Mouse (Mus musculus): ENCODE results near the gene Dpp7.
A peak's percentile ranks its signal among the peaks of the same experiment; 100 is the strongest.

Dpp7 gene

DNA sequence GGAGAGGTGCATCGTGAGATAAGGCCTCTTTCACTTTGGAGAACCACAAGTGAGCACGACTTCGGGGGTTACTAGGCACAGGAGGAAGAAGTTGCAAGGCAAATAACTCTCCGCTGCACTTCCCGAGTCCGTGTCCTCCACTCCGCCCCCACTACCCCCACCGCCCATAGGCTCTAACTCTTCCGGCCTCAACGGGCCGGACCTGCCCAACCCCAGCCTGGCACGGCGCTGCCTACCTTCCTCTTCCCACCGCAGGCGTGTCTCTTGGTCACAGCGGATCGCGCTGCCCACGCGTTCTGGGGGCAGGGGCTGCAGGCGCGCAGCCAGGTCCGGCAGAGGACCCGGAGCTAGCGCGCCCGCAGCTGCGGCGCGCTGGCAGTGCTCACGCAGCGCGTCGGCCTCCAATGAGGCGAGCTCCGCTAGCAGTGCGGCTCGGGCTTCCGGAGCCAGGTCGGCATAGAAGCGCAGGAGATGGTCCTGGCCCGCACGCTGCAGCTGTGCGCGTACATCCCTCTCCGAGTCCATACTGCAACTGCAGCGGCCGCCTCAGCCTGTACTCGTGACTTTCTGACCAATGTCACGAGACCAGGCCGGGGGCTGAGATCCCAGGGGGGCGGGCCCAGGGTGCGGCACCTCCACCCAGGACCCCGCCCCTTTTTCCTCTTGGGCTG is 9.1 kb upstream of the Dpp7 start, which contains the start of gene Uap1l1:
Gene Uap1l1, minus strand, starts transcription at position 592 of the 671 bp plus-strand sequence.
- peak; percentile 23 for DNase-seq (ENCODE audit: low read depth, low spot score)

DNA sequence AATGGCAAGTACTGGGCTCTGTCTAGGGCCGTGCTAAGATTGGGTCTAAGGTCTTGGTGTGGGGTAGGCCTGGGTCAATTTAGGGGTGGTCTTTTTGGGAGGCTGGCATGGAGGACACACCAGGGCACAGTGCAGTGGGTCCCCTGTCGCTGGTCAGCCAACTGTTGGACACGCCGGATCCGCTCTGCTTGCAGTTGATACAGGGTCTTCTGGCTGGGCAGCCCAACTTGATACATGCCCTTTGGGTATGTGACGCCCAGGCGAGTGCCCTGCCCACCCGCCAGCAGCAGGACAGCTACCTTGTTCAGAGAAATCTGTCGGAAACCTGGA is 8.6 kb upstream of the Dpp7 start:
- no peak for DNase-seq (ENCODE audit: low read depth, low spot score)

- no peak for DNase-seq (ENCODE audit: low read depth, low spot score)
Measured at GRCm38 (mm10) chr2:25364313-25364712, 8.2 kb upstream of the Dpp7 start.

DNA sequence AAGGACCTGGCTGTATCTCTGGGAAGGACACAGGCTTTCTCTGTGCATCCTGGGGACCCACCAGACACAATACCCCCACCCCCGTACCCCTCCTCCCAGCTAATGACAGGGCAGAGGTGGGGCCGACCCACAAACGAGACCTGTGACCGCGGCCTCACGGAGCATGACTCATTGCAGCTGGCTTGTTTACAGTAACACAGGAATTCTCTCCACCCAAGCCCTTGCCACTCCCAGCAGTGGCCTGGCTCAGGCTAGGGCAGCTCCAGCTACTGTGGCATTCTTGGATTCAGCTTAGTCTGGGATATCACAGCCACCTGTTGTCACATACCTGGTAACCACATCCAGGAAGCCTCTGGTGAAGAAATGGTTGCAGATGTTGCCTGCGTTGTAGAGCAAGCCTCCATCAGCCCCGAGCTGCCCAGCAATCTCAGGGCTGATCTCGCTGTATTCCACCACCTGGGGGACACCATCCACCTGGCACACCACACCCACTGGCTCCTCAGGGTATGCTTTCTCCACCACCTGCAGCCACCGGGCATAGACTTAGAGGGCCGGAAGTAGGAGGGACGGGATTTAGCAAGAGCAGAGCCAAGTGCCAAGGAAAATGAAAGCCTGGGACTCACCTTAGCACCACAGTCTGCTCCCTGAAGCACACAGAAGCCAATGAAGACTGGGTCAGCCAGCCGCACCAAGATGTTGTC is 7.5 kb upstream of the Dpp7 start:
- no peak for DNase-seq (ENCODE audit: low read depth, low spot score)

- no peak for DNase-seq (ENCODE audit: low read depth, low spot score)
Measured at GRCm38 (mm10) chr2:25359848-25360247, 3.7 kb upstream of the Dpp7 start.

DNA sequence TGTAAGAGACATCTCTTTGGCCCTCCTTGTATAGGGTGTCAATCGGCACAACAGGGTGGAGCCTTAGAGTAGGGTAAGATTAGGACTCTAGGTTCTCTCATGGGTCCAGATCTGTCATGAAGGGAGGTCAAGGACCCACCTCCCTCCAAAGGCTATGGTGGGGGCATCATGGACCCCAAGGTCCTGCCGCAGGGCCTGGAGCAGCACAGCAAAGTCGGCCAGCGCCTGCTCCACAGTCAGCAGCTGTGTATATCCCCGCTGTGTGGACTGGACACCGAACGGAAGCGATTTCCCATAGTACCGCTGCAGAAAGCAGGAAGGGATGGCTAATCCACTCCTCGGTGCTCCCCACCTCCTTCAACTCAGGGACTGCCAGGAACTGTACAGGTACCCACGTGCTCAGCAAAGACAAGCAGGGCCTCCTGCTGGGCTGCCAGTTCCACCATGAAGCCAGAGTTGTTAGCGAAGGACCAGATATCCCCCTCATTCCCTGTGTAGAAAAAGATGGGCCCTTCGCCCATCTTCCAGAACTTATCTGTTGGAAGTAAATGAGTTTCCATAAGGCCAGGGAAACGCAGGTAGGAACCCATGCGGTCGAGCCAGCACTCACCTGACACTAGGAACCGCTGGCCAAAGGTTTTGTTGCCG is 616 bp downstream of the Dpp7 start:
- DNase-seq (ENCODE audit: low read depth, low spot score) = no peak

DNA sequence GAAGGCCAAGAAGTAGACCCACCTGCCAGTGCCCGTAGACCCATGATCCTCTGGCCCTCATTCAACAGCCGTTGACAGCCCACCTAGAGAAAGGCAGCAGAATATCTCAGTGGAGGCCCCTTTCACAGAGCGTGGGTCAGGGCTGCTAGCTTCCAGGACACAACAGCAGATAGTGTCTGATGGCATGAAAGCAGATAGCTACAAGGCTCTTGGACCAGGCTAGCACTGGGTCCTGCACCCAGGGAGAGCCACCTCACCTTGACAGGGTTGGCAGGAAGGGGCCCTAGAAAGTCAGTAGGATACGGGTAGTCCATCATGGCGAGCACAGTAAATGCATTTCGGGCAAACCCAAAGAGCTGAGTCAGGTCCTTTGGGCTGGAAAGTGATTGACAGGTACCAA is 1.9 kb downstream of the Dpp7 start:
- DNase-seq (ENCODE audit: low read depth, low spot score) = no peak

GRCm38 (mm10) chr2:25350701-25351100 is 5.5 kb downstream of the Dpp7 start:
- DNase-seq (ENCODE audit: low read depth, low spot score) = no peak

DNA sequence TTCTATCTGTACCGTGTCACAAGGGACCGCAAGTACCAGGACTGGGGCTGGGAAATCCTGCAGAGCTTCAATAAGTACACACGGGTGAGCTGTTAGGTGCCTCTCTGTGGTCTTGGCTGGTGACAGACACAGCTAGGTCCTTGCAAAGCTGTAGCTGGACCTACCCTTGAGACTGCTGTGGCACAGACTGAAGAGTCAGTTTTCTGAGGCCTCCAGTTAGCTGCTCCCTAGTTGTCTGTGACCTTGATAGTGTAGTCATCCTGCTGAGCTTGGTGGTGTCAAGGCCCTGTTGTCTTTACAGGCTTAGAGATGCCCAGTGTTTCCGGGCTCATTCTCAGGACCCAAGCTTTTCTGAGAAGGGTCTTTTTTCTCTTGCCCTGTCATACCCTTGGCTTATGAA is 6.7 kb downstream of the Dpp7 start:
- DNase-seq (ENCODE audit: low read depth, low spot score) = no peak

DNA sequence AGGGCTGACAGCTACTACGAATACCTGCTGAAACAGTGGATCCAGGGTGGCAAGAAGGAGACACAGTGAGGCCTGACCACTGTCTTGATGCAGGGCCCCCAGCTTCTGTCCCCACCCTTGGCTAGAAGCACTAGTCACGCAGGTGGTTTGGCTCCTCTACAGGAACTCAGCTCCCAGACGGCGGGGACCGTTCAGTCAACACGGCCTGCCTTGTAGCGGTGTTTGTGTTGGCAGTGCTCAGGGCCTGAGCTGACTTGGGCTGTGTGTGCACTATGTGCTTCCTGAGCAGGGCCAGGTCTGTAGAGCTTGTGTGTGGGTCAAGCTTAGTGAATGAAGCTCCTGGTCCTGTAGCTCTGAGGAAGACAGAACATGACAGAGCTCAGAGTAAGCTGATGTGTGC is 8.0 kb downstream of the Dpp7 start:
- no peak for DNase-seq (ENCODE audit: low read depth, low spot score)

- no peak for DNase-seq (ENCODE audit: low read depth, low spot score)
Measured at GRCm38 (mm10) chr2:25338303-25338702, 17.9 kb downstream of the Dpp7 start.

DNA sequence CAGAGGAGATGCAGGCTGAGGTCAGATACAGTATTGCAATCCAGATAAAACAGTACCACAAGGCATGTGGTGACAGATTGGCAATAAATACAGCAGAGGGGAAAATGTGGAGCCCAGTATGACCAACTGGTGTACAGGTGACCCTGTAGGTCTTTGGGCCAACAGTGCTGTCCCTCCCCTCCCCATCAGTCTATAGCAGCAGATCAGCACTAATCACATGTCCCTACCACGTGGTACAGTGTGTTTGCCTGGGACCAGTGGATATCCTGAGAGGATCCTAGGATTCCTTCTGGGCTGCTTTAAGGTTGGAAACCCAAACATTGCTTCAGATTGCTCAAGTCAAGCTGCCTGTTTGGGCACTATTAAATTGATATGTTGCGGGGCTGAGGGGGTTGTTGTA is 22.6 kb downstream of the Dpp7 start:
- DNase-seq (ENCODE audit: low read depth, low spot score) = no peak

DNA sequence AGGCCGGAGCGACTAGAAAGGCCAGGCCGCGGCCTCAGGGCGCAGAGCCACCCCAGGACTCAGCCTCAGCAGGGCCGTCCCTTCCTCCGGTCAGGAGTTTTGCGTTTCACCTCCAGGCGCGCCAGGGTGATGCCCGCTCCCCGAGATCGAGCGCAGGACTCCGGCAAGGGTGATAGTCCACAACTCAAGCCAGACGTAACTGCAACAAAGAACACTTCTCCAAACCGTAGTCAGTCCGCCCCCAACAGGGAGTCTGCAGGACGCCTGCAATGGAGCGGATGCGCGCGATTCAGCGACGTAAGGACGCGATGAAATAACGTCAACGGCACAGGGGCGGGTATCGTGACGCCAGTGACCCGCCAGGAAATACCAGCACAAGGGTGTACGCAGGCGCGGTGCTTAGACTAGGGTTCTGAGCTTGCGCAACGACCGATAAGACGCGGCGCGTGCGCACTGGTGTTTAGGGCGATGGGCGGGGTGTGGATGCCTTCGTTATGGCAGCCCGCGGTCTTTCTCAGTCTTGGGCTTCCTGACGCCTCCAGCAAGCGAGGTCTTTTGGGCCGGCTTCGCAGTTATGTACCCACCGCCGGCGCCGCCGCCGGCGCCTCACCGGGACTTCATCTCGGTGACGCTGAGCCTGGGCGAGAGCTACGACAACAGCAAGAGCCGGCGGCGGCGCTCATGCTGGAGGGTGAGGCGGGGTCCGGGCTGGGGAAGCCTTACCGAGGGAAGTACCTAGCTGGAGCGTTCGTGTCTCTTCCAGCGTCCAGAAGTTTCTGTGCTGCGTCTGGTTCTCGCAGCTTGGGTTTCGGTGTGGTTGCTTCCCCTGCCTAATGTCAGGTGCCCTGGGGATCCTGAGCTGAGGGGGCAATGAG is 23.6 kb downstream of the Dpp7 start, which contains the start of gene Man1b1:
Gene Man1b1, plus strand, starts transcription at position 53 of the 875 bp plus-strand sequence.
- DNase-seq (ENCODE audit: low read depth, low spot score) = peak; percentile 98

- DNase-seq (ENCODE audit: low read depth, low spot score) = no peak
Measured at GRCm38 (mm10) chr2:25331470-25331869, 24.7 kb downstream of the Dpp7 start.

- DNase-seq (ENCODE audit: low read depth, low spot score) = no peak
Measured at GRCm38 (mm10) chr2:25328440-25328839, 27.7 kb downstream of the Dpp7 start.

DNA sequence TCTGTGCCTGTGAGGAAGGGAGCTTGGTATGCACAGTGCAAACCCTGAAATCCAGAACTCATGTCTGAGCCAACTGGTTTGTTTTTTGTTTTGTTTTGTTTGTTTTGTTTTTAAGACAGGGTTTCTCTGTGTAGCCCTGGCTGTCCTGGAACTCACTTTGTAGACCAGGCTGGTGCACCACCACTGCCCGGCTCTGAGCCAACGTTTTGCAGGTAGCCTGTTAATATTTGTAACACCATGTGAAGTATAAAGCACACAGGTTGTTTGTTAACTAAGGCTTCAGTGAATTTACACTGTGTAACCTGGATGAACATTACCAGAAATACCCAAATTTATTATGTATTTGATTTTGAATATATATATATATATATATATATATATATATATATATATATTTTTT is 30.1 kb downstream of the Dpp7 start:
- DNase-seq (ENCODE audit: low read depth, low spot score) = no peak

DNA sequence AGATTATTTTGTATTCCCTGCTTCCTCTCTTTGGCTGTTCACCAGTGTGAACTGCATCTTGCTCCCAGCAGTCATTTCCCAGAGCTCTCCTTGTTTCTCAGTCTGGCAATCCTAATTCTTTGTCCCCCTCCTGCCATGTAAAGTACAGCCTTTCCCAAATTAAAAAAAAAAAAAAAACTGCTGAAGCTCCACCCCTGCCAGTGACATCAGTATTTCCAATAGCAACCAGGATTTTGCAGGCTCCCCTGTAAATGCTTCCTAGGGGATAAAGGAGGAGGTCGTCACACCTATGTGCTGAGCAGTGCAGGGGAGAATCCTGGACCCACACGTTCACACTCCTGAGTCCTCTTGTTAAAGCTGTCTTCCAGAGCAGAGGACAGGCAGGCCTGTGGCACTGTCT is 36.1 kb downstream of the Dpp7 start:
- no peak for DNase-seq (ENCODE audit: low read depth, low spot score)

DNA sequence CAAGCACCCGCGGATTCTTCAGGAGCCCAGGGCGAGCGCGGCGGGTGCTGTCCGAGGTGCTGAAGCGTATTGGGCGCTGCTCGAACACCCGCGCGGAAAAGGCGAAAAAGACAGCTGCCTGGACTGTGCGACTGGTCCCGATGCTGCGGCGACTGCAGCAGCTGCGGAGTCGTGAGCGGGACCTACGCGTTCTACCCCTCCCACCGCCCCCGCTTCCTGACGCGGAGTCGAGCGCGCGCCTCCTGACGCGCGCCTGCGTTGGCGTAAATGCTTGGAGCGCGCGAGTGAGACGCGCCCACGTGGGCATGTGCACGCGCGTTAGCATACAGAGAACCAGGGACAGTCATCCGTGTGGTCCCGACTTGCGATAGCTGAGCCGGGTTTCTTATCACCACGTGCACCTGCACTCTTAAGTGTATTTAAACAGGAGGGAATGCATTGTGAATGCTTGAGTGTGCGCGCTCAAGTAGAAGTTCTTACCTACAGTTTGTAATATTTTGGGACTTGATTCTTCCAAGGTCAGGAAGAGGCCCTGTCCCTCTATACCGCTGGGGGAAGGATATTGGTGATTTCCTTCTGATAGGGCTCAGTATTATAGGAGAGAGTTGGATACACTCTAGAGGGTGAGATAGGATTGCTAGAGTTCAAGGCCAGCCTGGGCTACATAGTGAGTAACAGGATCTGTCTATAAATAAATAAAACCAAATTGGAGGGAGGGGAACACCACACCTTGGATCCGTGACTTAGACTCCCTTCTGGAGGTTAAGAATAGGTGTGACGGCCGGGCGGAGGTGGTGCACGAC is 37.0 kb downstream of the Dpp7 start, which contains the start of gene Grin1:
Gene Grin1, minus strand, starts transcription at position 217 of the 803 bp plus-strand sequence.
- DNase-seq (ENCODE audit: low read depth, low spot score) = peak; percentile 57

- DNase-seq (ENCODE audit: low read depth, low spot score) = no peak
Measured at GRCm38 (mm10) chr2:25318119-25318966, 37.8 kb downstream of the Dpp7 start.

DNA sequence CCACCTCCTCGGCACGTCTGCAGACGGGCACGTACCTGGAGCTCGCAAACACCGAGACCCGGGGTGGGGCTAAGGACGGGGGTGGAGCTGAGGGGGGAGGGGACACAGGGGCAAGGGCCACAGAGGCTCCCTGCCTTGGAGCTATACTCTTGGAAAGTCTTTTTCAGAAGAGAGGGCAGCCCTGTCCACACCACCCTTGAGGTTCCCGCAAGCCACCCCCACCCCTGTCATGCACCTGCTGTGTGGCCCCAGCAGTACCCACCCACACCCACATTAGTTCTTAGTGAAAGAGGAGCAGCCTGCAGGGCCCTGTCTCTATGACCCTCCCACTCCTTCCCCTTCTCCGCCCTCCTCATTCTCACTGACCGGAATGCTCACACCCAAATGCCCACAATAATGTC is 44.7 kb downstream of the Dpp7 start:
- no peak for DNase-seq (ENCODE audit: low read depth, low spot score)

Measured in retina, adult 2 months (tissue).